Mouse (Mus musculus) adrenal gland (tissue): ENCODE results near the gene Tsks.

Experiments used
- intact Hi-C: fragments of 180-260 bp; cut with DNase I; formaldehyde crosslinking; loops from one replicate; pipeline ENCODE4 v1.15.1; 2025

Gene Tsks

DNA sequence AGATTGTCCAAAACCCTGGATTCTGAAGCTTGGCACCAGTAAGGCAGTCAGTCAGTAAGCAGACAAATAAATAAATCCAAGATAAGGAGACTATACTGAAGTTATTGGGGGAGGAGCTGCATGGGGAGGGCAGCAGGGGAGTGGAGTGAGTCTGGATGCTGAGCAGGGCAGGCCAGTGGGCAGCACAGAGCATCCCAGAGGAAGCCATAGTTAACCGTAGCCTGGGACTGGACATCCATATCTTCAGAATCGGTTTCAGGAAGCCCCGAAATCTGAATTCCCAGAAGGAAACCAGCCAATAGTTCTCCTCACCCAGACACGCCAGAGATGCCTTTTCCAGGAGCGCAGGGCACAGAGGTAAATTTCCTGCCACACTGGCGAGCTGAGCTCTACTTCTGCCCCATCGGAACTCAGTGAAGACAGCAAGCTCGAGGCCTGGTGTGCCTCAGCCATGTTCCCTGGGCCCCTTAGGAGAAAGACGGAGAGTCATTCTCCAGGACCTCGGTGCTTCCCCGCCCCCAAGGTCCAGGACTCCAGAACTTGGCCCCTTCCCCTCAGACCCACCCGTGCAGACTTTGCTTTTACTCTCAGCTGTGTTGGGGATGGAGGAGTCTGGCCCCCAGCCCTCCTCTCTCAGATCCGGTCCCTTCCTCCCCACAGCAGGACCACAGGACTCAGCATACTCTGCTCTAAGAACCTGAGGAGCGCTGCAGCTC is 30.6 kb downstream of the Tsks start:
- intact Hi-C loops = no loop called here

- intact Hi-C loops = no loop called here
Measured at GRCm38 (mm10) chr7:44974383-44975116, 31.5 kb downstream of the Tsks start, which contains the start of gene Cpt1c. Gene Cpt1c, minus strand, starts transcription at chr7:44974851.

- intact Hi-C loops = no loop called here
Measured at GRCm38 (mm10) chr7:44975117-44975419, 32.1 kb downstream of the Tsks start.

DNA sequence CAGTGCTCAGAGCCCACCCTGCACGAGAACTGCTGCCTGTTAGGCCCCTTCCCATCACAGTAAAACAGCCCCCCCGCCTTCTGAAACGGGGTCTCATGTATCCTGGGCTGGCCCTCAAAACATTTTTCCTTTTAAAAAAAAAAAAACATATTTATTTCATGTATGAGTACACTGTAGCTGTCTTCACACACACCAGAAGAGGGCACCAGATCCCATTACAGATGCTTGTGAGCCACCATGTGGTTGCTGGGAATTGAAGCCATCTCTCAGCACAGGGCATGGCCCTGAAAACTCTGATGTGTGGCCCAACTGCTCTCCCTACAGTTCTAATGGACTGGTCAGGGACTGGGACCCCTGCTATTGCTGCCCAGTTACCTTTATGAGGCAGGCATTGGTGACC is 35.3 kb downstream of the Tsks start:
- intact Hi-C loops = no loop called here

- intact Hi-C loops = no loop called here
Measured at GRCm38 (mm10) chr7:44981539-44981938, 38.5 kb downstream of the Tsks start.

DNA sequence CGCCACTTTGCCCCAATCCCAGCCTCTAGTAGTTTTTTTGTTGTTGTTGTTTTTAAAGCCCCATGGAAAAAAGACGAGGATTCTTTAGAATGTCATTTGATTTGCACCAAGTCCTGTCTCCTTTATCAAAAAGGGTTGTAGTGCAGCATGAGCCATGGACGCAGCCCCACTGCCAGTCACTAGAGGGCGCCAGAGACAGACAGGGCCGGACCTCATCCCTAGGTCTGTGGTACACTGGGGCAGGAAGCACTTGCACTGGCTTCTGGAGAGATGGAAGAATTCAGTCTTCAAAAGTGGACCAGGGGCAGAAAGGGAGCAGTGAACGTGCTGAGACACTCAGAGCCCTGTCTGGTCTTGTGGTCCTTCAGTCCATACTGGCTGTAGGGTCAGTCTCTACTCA is 40.1 kb downstream of the Tsks start:
- intact Hi-C loops = loop anchor here (2.0 kb wide), 1 partner anchor 84 kb away; no protein-coding TSS in a partner anchor

- intact Hi-C loops = loop anchor here (2.0 kb wide), 1 partner anchor 83 kb away; no protein-coding TSS in a partner anchor
Measured at GRCm38 (mm10) chr7:44983944-44984832, 41.2 kb downstream of the Tsks start.

GRCm38 (mm10) chr7:44984833-44985164 is 41.8 kb downstream of the Tsks start:
- intact Hi-C loops = no loop called here

DNA sequence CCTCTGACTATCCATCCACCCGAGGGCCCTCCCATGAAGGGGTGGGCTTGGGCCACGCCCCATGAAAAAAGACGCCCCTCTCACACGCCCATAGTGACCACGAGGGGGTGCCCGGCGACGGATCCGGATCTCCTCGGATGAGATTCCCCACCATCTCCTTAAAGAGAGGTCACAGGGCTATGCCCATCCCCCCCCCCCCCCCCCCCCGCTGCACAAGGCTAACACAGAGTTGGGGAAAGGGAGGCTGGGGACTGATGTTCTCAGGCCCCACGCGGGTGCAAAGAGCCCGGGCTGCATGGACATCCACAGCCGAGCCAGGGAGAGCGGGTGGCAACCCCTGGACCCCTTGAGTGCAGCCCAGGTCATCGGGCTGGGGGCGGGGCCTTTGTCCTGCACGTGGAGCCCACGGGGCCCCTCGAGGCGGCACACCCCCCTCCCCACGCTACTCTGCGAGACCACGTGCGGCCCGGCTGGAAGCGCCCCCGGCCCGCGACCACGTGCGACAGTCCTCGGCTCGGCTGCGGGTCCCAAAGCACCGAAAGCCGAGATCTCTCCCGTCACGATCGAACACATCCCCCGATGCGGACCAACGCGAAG is 42.7 kb downstream of the Tsks start:
- intact Hi-C loops = no loop called here

DNA sequence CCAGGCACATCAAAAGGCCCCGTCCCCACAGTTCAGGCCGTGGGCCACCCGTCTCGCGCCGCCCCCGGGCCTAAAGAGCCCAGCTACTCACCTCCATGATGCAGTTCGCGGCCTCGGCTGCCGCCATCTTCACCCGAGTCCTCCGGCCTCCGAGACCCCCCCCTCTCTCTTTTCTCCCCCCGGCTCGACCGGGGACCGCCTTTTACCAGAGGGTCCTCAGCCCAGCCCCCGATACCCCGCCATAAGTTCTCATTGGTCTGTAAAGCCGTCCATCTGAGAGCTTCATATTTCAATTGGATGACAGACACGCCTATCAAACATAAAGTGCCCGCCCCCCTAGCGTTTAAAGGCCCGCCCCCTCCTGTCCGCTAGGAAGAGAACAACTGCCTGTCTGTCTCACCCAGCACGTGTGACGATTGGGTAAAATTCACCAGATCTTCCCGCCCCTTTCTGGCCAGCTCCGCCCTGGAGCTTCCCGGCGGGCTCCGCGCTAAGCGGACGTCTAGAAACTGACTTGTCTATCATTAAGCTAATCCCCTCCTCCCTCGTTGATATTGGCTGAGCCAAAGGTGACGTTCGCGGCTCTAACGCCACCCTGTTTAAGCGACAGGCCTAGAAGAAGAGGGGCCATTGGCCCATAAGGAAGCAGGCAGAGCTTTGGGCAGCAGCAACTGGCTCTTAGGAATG is 43.3 kb downstream of the Tsks start, which contains the start of gene Prmt1:
Prmt1 (minus strand) TSS at position 377 of the 687 bp plus-strand sequence.
- intact Hi-C loops = no loop called here

DNA sequence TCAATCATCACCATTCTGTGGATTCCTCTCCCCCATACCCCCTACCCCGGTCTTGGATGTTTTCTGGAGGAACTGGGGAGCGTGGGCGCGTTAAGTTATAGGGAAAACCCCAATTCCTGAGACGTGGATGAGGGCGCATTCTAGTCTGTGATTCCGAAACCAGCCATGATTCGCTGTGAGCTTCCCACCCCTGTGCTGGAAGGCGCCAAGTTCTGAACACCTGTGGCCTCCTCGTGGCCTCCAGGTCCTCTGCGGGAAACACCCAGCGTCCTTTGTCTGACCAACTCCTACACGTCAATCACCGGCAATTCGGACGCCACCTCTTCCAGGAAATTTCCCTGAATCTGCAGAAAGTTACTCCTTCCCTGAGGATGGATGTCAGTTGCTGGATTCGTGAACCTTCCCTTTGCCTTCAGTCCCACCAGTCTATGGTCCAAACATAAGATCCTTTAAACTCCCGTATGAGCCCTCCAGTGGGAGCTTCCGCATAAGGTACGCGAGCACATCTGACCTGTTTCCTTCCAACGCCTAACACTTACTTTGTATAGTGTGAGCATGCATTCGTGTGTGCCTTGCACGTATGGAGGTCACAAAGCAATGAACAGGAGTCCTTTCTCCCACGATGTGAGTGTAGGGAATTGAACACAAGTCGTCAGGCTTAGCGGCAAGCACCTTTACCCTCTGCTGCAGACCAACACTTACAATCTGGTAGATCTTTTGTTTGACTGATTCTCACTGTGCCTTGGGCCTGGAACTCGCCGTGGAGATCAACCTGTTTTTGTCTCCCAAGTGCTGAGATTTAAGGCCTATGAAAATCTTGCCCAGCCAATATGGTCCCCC is 44.1 kb downstream of the Tsks start:
- intact Hi-C loops = no loop called here

DNA sequence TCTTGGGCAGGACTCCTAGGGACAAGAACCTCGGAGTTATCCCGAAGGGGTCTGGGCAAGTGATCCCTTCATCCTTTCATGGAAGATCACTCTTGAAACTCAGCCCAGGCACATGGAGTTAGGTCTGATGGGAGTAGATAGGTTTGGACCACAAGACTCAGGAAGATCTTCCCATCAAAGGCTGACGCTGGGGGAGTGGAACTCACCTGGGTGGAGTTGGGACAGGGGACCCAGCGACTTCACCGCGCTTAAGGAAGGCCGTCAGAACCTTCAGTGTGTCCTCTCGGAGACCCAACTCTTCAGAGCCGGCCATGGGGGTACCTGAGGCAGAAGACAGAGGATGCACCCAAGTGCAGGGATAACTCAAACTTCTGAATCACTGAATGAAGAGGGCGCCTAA is 53.7 kb downstream of the Tsks start:
- intact Hi-C loops = no loop called here

- intact Hi-C loops = no loop called here
Measured at GRCm38 (mm10) chr7:44997231-44997939, 54.4 kb downstream of the Tsks start, which contains the start of gene Irf3. Gene Irf3, plus strand, starts transcription at chr7:44997648.

DNA sequence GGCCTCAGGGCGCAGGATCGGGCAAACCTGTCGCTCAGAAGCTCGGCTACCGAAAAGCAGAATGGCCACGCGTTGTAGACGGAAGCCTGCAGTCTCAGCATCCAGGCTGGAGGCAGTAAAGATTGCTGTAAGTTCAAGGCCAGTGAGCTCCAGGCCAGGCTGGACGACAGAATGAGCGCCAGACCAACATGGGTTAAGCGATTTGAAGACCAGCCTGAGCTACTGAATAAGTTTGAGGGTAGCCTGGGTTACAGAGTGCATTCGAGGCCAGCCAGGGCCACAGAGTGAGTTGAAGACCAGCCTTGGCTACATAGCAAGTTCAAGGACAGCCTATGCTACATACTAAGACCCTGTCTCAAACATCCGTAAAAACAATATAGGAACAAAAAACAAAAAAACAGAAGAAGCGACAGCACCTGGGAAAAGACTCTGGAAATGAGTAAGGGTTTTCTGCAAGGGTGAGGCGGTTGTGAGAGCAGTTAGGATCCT is 55.0 kb downstream of the Tsks start:
- intact Hi-C loops = no loop called here

GRCm38 (mm10) chr7:44998501-44998955 is 55.5 kb downstream of the Tsks start, which contains the start of gene Bcl2l12:
Gene Bcl2l12, minus strand, starts transcription at chr7:44998712.
- intact Hi-C loops = no loop called here

- intact Hi-C loops = no loop called here
Measured at GRCm38 (mm10) chr7:44999753-45000152, 56.7 kb downstream of the Tsks start.

GRCm38 (mm10) chr7:45000539-45001114 is 57.6 kb downstream of the Tsks start:
- intact Hi-C loops = no loop called here

DNA sequence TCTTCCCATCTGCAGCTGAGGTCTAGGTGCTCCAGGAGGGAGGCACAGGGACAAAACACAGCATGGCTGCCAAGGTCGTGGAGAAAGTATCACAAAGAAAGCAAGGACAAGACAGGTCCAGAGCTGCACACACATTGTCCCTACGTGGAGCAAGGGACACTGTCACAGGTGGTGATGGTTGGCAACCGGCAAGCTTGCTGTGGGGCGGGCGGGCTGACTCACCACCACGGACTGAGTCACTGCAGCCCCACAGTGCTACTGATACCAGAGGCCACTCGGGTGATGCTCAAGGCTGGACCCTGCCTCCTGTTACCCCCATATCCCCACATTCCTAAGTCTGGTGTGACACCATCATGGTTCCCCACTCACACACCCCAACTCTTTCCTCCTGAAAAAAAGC is 59.4 kb downstream of the Tsks start:
- intact Hi-C loops = no loop called here

- intact Hi-C loops = no loop called here
Measured at GRCm38 (mm10) chr7:45004546-45004945, 61.5 kb downstream of the Tsks start.
